Mouse (Mus musculus): ENCODE results near the gene Nrip1.

DNA sequence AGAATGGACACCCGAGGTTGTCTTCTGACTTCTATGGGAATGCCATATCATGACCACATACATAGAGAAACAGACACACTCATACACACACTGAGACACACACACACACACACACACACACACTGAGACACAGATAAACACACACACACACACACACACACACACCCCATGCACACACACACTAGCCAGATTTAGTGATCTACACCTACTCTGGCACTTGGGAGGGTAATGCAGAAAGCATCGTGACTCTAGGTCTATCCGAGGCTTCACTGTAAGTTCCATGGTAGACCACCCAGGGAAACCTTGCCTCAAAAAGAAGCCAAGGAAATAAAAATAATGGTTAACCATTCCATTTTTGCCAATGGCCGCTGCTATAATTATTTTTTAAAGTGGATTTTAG is 134.8 kb downstream of the Nrip1 start:
- no peak for TF ChIP-seq CTCF (IDR thresholded peaks at IDR 0.05; ENCODE audit: borderline replicate concordance, insufficient read depth, low read depth, low read length)
- no peak for TF ChIP-seq POLR2A (IDR thresholded peaks at IDR 0.05; ENCODE audit: borderline replicate concordance, insufficient read depth, low read length)
